In the genomic region with DNA sequence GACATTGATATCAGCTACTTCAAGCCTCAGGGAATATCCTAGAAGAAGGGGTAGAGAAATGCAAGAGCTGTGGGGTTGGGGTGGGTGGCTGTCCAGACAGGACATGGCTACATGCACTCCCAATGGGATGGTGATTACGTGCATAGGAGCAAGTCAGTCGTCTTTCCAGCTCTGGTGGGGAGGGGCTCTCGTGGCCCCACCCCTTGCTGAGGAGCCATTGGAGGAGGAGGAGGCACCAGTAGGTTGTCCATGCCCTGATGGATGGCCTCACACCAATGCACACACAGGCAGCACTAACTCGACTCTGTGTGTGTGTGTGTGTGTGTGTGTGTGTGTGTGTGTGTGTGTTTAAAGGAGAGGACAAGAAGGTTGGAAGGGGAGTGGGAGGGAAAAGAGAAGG, we compare ENCODE assay signal across 26 mouse cellular contexts. TPM values are rescaled to one million over a fixed set of nuclear protein-coding genes. Genes with fewer than 3 reads are reported as not detected.
A peak's percentile ranks its signal among the peaks of the same experiment; 100 is the strongest.
DNase-seq lines count a peak whose midpoint lies in the region; ATAC-seq and TF ChIP-seq lines count a peak whose summit lies in the region.
"Had no signal": no experiment of that assay in that cellular context is flagged by ENCODE, and none has a peak within 500 bp of the region (broad histone marks: within the 10 kb centered on the region; RNA-seq: fewer than 3 reads in every experiment).

No protein-coding gene starts in this region.

- TF ChIP-seq CTCF in heart, adult 2 months (IDR thresholded peaks at IDR 0.05), result no peak
- no peak for TF ChIP-seq CTCF in bone marrow macrophage, adult 2 months (IDR thresholded peaks at IDR 0.05; ENCODE audit: low read depth, low read length)

- no peak for ATAC-seq in megakaryocyte, adult 5-6 weeks (ENCODE audit: poor library complexity, severe bottlenecking)
- ATAC-seq: activated CD4-positive, CD25-positive, alpha-beta regulatory T cell, adult 4 months; CD4-positive, CD25-positive, alpha-beta regulatory T cell, adult 4 months; forebrain, embryonic 13.5 days; forebrain, embryonic 15.5 days; forebrain, postnatal 0 days; Patski had no signal

- no peaks in the 10 kb centered on the region for H3K36me3 ChIP-seq in heart, adult 2 months (ENCODE audit: control insufficient read depth, insufficient read depth, low read length)
- H3K36me3 ChIP-seq in megakaryocyte, embryonic 14.5 days (replicated peaks; ENCODE audit: low read length), result peaks cover 2% of the 10 kb centered on the region
- H3K36me3 ChIP-seq: forebrain, embryonic 15.5 days; G1E had no signal

- TF ChIP-seq EP300 in heart, adult 2 months (IDR thresholded peaks at IDR 0.05; ENCODE audit: insufficient read depth, low read depth, low read length), result no peak

- H3K79me2 ChIP-seq in heart, adult 2 months (replicated peaks; ENCODE audit: control insufficient read depth, insufficient read depth, low read length), result no peaks in the 10 kb centered on the region

- no peak for TF ChIP-seq POLR2A in heart, adult 2 months (IDR thresholded peaks at IDR 0.05; ENCODE audit: insufficient read depth, low read depth, low read length)
- TF ChIP-seq POLR2A in bone marrow macrophage, adult 2 months (IDR thresholded peaks at IDR 0.05; ENCODE audit: borderline replicate concordance, low read depth, low read length), result no peak

- WGBS in heart, adult 2 months, result 62% methylated on average over 4 of the region's 4 CpGs

- H3K9me3 ChIP-seq in megakaryocyte, embryonic 14.5 days, result peaks cover 19% of the 10 kb centered on the region
- H3K9me3 ChIP-seq: embryonic facial prominence, embryonic 10.5 days; embryonic facial prominence, embryonic 12.5 days; forebrain, embryonic 13.5 days; forebrain, embryonic 15.5 days; G1E had no signal

- peak; percentile 85 for DNase-seq in heart, adult 11 months
- no peak for DNase-seq in heart, adult 2 months
- no peak for DNase-seq in testis, postnatal 10 days (ENCODE audit: low spot score)
- DNase-seq in cerebellum, postnatal 10 days, result no peak
- DNase-seq: adrenal gland, adult 8-10 months; adrenal gland, postnatal 14 days; adrenal gland, postnatal 36 days; B cell, adult 2 months; cerebellum, adult 11 months; cerebellum, adult 18-20 months; cerebellum, adult 8-10 months; cerebellum, adult 9-11 months; cerebellum, postnatal 25 days; forebrain, postnatal 0 days had no signal

- H3K27me3 ChIP-seq in heart, adult 2 months (ENCODE audit: control insufficient read depth, insufficient read depth, low read length), result no peaks in the 10 kb centered on the region
- H3K27me3 ChIP-seq in megakaryocyte, embryonic 14.5 days (replicated peaks), result peaks cover 5% of the 10 kb centered on the region
- H3K27me3 ChIP-seq: CH12.LX; embryonic facial prominence, embryonic 12.5 days; forebrain, embryonic 13.5 days; forebrain, embryonic 15.5 days; Patski had no signal

- no peak overlapping the region for H3K4me3 ChIP-seq in heart, adult 2 months
- H3K4me3 ChIP-seq in megakaryocyte, embryonic 14.5 days (replicated peaks), result peak overlapping the region; percentile 50
- H3K4me3 ChIP-seq in bone marrow macrophage, adult 2 months (ENCODE audit: insufficient read depth, low read length), result no peak overlapping the region
- H3K4me3 ChIP-seq: embryonic facial prominence, embryonic 10.5 days; embryonic facial prominence, embryonic 12.5 days; forebrain, embryonic 13.5 days; forebrain, embryonic 15.5 days had no signal

- intact Hi-C loops in heart, adult 2 months (cut with DNase I), result no loop called here

- no peak overlapping the region for H3K27ac ChIP-seq in heart, adult 2 months
- H3K27ac ChIP-seq in bone marrow macrophage, adult 2 months (ENCODE audit: insufficient read depth, low read depth, low read length), result peak overlapping the region; percentile 23
- H3K27ac ChIP-seq: embryonic facial prominence, embryonic 10.5 days; embryonic facial prominence, embryonic 12.5 days; forebrain, embryonic 13.5 days; forebrain, embryonic 15.5 days had no signal

- H3K4me1 ChIP-seq in heart, adult 2 months (ENCODE audit: control insufficient read depth, insufficient read depth, low read length), result no peaks in the 10 kb centered on the region
- peaks cover 8% of the 10 kb centered on the region; the same call in 1 of the 2 replicates for H3K4me1 ChIP-seq in megakaryocyte, embryonic 14.5 days
- peaks cover 37% of the 10 kb centered on the region for H3K4me1 ChIP-seq in bone marrow macrophage, adult 2 months (ENCODE audit: control insufficient read depth, insufficient read depth, low read length)
- H3K4me1 ChIP-seq: embryonic facial prominence, embryonic 10.5 days; embryonic facial prominence, embryonic 12.5 days; forebrain, embryonic 13.5 days; forebrain, embryonic 15.5 days had no signal

- no peak overlapping the region for H3K9ac ChIP-seq in heart, adult 2 months (ENCODE audit: low read depth, low read length)
- H3K9ac ChIP-seq: embryonic facial prominence, embryonic 12.5 days; forebrain, embryonic 13.5 days; forebrain, embryonic 15.5 days; forebrain, postnatal 0 days had no signal

RNA-seq across cellular contexts. Expression of gene Tmem87b, which starts 12.6 kb away (rescaled TPM):
- 10 to 100 TPM; 20.8 to 21.6 TPM for total RNA-seq in heart, adult 2 months (2021)
- 9.5 and 19.5 TPM in 2 replicates for polyA plus RNA-seq in heart, adult 2 months (2012; rRNA removed)
- polyA plus RNA-seq in megakaryocyte, embryonic 14.5 days (2012; ENCODE audit: insufficient read depth, low replicate concordance), result 1.1 and 1.9 TPM in 2 replicates
- 6.0 and 7.5 TPM in 2 replicates for total RNA-seq in megakaryocyte, adult 5-6 weeks (2015)
- total RNA-seq in megakaryocyte, adult 5-6 weeks (2017), result 12.9 and 14.0 TPM in 2 replicates
- 57.6 and 61.0 TPM in 2 replicates for polyA plus RNA-seq in bone marrow macrophage, adult 2 months (2012; ENCODE audit: insufficient read depth, insufficient read length, missing spikeins)

RNA-seq across cellular contexts. Expression of gene Fbln7, which starts 57.4 kb away (rescaled TPM):
- under 1 TPM; 0.50 to 0.61 TPM for total RNA-seq in heart, adult 2 months (2021)
- 0.61 and 1.3 TPM in 2 replicates for polyA plus RNA-seq in heart, adult 2 months (2012; rRNA removed)
- not detected in 2 replicates for polyA plus RNA-seq in megakaryocyte, embryonic 14.5 days (2012; ENCODE audit: insufficient read depth, low replicate concordance)
- total RNA-seq in megakaryocyte, adult 5-6 weeks (2015), result not detected in 2 replicates
- not detected in 2 replicates for total RNA-seq in megakaryocyte, adult 5-6 weeks (2017)
- polyA plus RNA-seq in bone marrow macrophage, adult 2 months (2012; ENCODE audit: insufficient read depth, insufficient read length, missing spikeins), result not detected in 2 replicates
- total RNA-seq: CH12.LX had no signal
- polyA plus RNA-seq: activated CD4-positive, CD25-positive, alpha-beta regulatory T cell, adult 4 months; CD4-positive, CD25-positive, alpha-beta regulatory T cell, adult 4 months; G1E had no signal
